Mouse (Mus musculus) ovary, adult 10 weeks (tissue): ENCODE measurements around the gene Relt. TPM values are rescaled to one million over a fixed set of nuclear protein-coding genes. Genes with fewer than 3 reads are reported as not detected.

Experiments
- polyA plus RNA-seq: library from polyadenylated mRNA; stranded (reverse); fragments of 350-450 nt; fragmentation: Illumina TruSeq; extraction: RNeasy Lipid Tissue Mini Kit (QIAGEN cat#74804); gene quantifications from one replicate; pipeline ENCODE4 v1.2.3, GENCODE M21; 2014

Relt gene
- polyA plus RNA-seq: not detected

DNA sequence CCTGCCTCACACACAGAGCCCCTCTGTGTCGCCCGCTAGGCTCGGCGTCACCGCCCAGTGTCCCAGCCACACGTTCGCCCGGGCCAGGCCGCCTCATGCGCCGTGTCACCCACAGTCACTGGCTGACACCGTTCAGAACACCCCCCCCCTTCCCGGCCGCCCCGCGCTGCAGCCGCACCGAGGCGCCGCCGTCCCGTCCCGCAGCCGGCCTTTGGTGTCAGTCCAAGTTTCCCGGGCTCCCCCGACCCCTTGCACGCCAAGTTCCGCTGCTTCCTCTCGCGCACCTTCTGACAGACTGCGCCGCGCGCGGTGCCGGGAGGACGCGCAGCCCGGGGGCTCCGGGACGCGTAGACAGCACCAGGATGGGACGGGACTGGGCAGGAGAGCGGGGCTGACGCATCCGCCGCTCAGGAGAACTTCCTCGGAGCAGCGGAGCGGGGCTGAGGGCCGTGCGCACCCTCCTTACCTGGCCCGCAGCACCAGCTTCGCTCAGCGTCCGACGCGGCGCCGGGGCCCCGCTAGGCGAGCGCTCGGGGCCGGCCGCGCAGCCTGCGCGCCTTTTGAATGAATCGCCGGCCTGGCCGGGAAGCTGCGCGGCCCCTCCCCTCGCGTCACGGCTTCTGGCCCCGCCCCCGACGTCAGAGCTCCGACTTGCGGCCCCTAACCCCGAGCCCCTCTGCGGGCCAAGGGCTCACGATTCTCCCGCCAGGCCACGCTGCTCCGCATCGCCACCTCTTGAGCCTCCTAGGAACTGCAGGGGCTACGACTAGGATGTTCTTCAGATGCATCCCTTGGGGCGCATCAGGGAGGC, at the start of gene Relt:
Relt (minus strand) TSS at position 619 of the 811 bp plus-strand sequence.

Other genes with a start within 250 kb of the Relt start
- gene Plekhb1, start 201.0 kb downstream of the Relt start, polyA plus RNA-seq: 11.0 TPM
- gene Fam168a, start 156.8 kb downstream of the Relt start, polyA plus RNA-seq: 34.4 TPM
- 3.6 TPM for gene Arhgef17, start 68.7 kb upstream of the Relt start, polyA plus RNA-seq
- 2.1 TPM for gene P2ry6, start 111.2 kb upstream of the Relt start, polyA plus RNA-seq
- gene P2ry2, start 149.4 kb upstream of the Relt start, polyA plus RNA-seq: 0.31 TPM
- gene Fchsd2, start 229.4 kb upstream of the Relt start, polyA plus RNA-seq: 124 TPM